Mouse (Mus musculus) CH12.LX (cell line): Measurements from ENCODE around the gene Hoxa10. TPM values are rescaled to one million over a fixed set of nuclear protein-coding genes. Genes with fewer than 3 reads are reported as not detected.

Source experiments
- DNase-seq: peaks from one replicate; pipeline ENCODE4 v3.0.0-alpha.2; 2013; ENCODE audit errors: extremely low read depth
- H3K27ac ChIP-seq: 2 replicates; pipeline ENCODE4 v1.5.1; 2012; ENCODE audit warnings: low read depth, mild to moderate bottlenecking, control low read depth, moderate library complexity; ENCODE audit not compliant: insufficient read depth
- H3K27me3 ChIP-seq: replicated peaks from 2 replicates; pipeline ENCODE3; 2012; ENCODE audit warnings: inconsistent platforms
- H3K36me3 ChIP-seq, 2 experiments: replicated peaks in 1 of 2; 2 replicates each; pipeline versions ENCODE3 to v1.6.1; 2012; ENCODE audit warnings: inconsistent platforms in 1 of 2, low read length in 1 of 2, mild to moderate bottlenecking in 1 of 2, mixed read lengths in 1 of 2, moderate library complexity in 1 of 2; ENCODE audit not compliant: control insufficient read depth in 1 of 2, insufficient read depth in 1 of 2
- H3K4me1 ChIP-seq, 2 experiments: 2 replicates each; pipeline ENCODE4 v1.6.1; 2012; ENCODE audit warnings: inconsistent platforms in 1 of 2, moderate library complexity in 1 of 2; ENCODE audit not compliant: insufficient read depth in 2 of 2, control insufficient read depth in 1 of 2
- H3K4me2 ChIP-seq: 2 replicates; pipeline ENCODE4 v1.6.1; 2012; ENCODE audit warnings: low read depth, mild to moderate bottlenecking, control low read depth; ENCODE audit not compliant: poor library complexity, insufficient read depth, severe bottlenecking
- H3K4me3 ChIP-seq, 3 experiments: fragments of 150-350 bp in 1 of 3; sonication (generic) in 1 of 3; replicated peaks in 1 of 3; 2 replicates each; pipeline versions ENCODE3 to v1.5.1; 2011 to 2012; ENCODE audit warnings: low read depth in 2 of 3, low read length in 2 of 3, mild to moderate bottlenecking in 2 of 3, moderate library complexity in 2 of 3, control low read depth in 1 of 3, improper control_type of control experiment in 1 of 3, inconsistent platforms in 1 of 3, mixed read lengths in 1 of 3; ENCODE audit not compliant: poor library complexity in 1 of 3
- H3K79me2 ChIP-seq: replicated peaks from 2 replicates; pipeline ENCODE4 v1.6.1; 2012; ENCODE audit warnings: mild to moderate bottlenecking, moderate library complexity; ENCODE audit not compliant: control insufficient read depth, poor library complexity, insufficient read depth, severe bottlenecking; ENCODE audit errors: extremely low read depth
- H3K9ac ChIP-seq: 2 replicates; pipeline ENCODE4 v1.6.1; 2012; ENCODE audit warnings: low read depth, mild to moderate bottlenecking, control low read depth, moderate library complexity; ENCODE audit not compliant: insufficient read depth
- H3K9me3 ChIP-seq: replicated peaks from 2 replicates; pipeline ENCODE3; 2012; ENCODE audit warnings: low read length, inconsistent platforms, mixed read lengths
- CTCF ChIP-seq, 2 experiments: IDR thresholded peaks in 1 of 2; conservative IDR thresholded peaks in 1 of 2; 2 replicates each; pipeline ENCODE4 v1.5.1; 2011 to 2012; ENCODE audit warnings: low read depth in 2 of 2, low read length in 2 of 2, improper control_type of control experiment in 1 of 2, inconsistent platforms in 1 of 2, mild to moderate bottlenecking in 1 of 2, moderate library complexity in 1 of 2
- EP300 ChIP-seq: IDR thresholded peaks from 2 replicates; pipeline ENCODE4 v1.6.1; 2011; ENCODE audit warnings: low read length, improper control_type of control experiment
- ETS1 ChIP-seq: conservative IDR thresholded peaks from 2 replicates; pipeline ENCODE4 v1.6.1; 2012; ENCODE audit warnings: low read depth, mild to moderate bottlenecking, inconsistent platforms, low read length, improper control_type of control experiment, moderate library complexity
- GABPA ChIP-seq: IDR thresholded peaks from 2 replicates; pipeline ENCODE4 v1.6.1; 2012; ENCODE audit warnings: low read depth, low read length, improper control_type of control experiment, inconsistent platforms; ENCODE audit not compliant: insufficient replicate concordance
- HCFC1 ChIP-seq: IDR thresholded peaks from 2 replicates; pipeline ENCODE4 v1.6.1; 2012; ENCODE audit warnings: low read depth, mild to moderate bottlenecking, inconsistent platforms, low read length, improper control_type of control experiment
- JUN ChIP-seq: IDR thresholded peaks from 2 replicates; pipeline ENCODE4 v1.6.1; 2011; ENCODE audit warnings: low read depth, mild to moderate bottlenecking, low read length, improper control_type of control experiment, moderate library complexity; ENCODE audit not compliant: insufficient read depth
- MAFK ChIP-seq: IDR thresholded peaks from 2 replicates; pipeline ENCODE4 v1.6.1; 2011; ENCODE audit warnings: low read length, improper control_type of control experiment; ENCODE audit not compliant: insufficient replicate concordance
- MAX ChIP-seq: IDR thresholded peaks from 2 replicates; pipeline ENCODE4 v1.6.1; 2011; ENCODE audit warnings: low read length, improper control_type of control experiment
- NELFE ChIP-seq: IDR thresholded peaks from 2 replicates; pipeline ENCODE4 v1.6.1; 2011; ENCODE audit warnings: low read depth, low read length, improper control_type of control experiment
- POLR2A ChIP-seq: IDR thresholded peaks from 2 replicates; pipeline ENCODE4 v1.6.1; 2011; ENCODE audit warnings: low read depth, mild to moderate bottlenecking, improper control_type of control experiment, low read length
- SIN3A ChIP-seq: IDR thresholded peaks from 2 replicates; pipeline ENCODE4 v1.6.1; 2012; ENCODE audit warnings: low read length, improper control_type of control experiment, inconsistent platforms
- TBP ChIP-seq: conservative IDR thresholded peaks from 2 replicates; pipeline ENCODE4 v1.6.1; 2011; ENCODE audit warnings: low read depth, low read length, improper control_type of control experiment
- TCF12 ChIP-seq: IDR thresholded peaks from 2 replicates; pipeline ENCODE4 v1.6.1; 2014; ENCODE audit warnings: low read depth, mild to moderate bottlenecking, inconsistent platforms, low read length, improper control_type of control experiment
- USF1 ChIP-seq: IDR thresholded peaks from 2 replicates; pipeline ENCODE4 v1.6.1; 2014; ENCODE audit warnings: low read depth, mild to moderate bottlenecking, inconsistent platforms, low read length, improper control_type of control experiment
- ZMIZ1 ChIP-seq: IDR thresholded peaks from 2 replicates; pipeline ENCODE4 v1.6.1; 2012; ENCODE audit warnings: low read depth, mild to moderate bottlenecking, inconsistent platforms, low read length, improper control_type of control experiment
- dilution Hi-C: fragments of 300-500 bp; cut with MboI; formaldehyde crosslinking; loops from 2 replicates; pipeline ENCODE4 v1.14.3; 2020; ENCODE audit warnings: low sequenced_read_pairs; ENCODE audit not compliant: extremely low pct_unique_long_range_greater_than_20kb, extremely low pct_ligation_motif_present
- in situ Hi-C: fragments of 300-500 bp; cut with MboI; formaldehyde crosslinking; loops from 3 replicates; pipeline ENCODE4 v1.14.3; 2019; ENCODE audit warnings: low sequenced_read_pairs, low pct_ligation_motif_present, low pct_unique_long_range_greater_than_20kb, mixed read lengths
- polyA plus RNA-seq: library from polyadenylated mRNA; unstranded; fragments of >175 nt; gene quantifications from 2 replicates; pipeline ENCODE4 v1.2.1, GENCODE M21; 2012; ENCODE audit warnings: low read depth; ENCODE audit not compliant: insufficient read length
- total RNA-seq, 2 experiments: library from RNA; depleted of rRNA; stranded (reverse); fragments of 300-350 nt in 1 of 2; fragments of >200 nt in 1 of 2; gene quantifications; 2 replicates each; pipeline ENCODE4 v1.2.3; 2012 to 2014

Gene Hoxa10
- total and polyA plus RNA-seq, 3 experiments, result 5.2 to 14.5 (median 14.3) TPM

DNA sequence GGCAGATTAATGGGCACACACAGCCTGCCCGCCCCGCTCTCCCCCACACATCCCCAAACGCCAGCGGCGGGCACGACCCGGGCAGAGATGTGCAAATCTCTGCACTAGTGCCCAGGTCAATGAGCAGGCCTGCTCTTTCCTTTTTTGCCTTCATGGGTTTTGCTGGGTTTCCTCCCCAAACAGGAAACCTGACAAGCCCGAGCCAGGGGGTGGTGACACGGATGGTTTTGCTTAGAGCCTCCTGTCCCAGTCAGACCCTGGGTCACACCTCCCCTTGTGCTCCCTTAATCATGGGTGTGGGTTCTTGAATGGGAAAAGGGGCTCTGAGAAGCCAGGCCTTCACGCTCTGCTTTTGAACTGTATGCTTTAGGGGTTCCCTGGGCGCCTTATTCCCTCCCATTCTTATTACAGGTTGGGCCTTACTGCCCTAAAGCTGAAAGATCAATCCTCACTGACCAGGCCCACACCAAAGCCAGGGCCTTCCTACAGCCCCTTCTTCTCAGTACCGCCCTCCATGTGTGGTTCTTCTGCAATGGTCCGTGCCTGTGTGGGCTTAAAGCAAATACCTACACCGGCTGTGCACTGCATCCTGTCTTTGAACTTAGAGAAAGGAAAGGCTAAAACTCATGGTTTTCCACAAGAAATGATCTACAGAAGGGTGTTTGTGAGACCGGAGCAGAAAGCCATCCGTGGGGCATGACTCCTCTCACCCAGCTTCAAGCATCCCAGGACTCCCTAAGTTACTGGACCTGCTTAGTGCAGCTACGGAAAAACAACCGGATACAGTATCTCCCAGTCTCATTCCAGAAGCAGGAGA is 31.6 kb downstream of the Hoxa10 start:
- Histone ChIP-seq H3K27me3 (peaks cover 2% of the 10 kb centered on the region), H3K4me1 (peaks cover 4 to 17% of the 10 kb centered on the region in 2 experiments; a peak in 2 of 4 replicates), H3K36me3 (peaks cover 22 to 37% of the 10 kb centered on the region in 2 experiments), H3K4me3 (no peak overlapping the region), H3K4me2 (no peak overlapping the region), H3K9me3 (peaks cover 46% of the 10 kb centered on the region), H3K79me2 (no peaks in the 10 kb centered on the region), H3K27ac (no peak overlapping the region), H3K9ac (no peak overlapping the region)
- TF ChIP-seq NELFE (no peak), CTCF (conservative IDR thresholded peaks at IDR 0.05 in 1 of 2, IDR thresholded peaks at IDR 0.05 in 1 of 2; ENCODE audit: low read depth in 2 of 2, low read length in 2 of 2) (no peak), EP300 (no peak), SIN3A (no peak), MAFK (no peak), TCF12 (no peak), JUN (no peak), USF1 (no peak), MAX (no peak), POLR2A (no peak), GABPA (no peak), ETS1 (no peak), HCFC1 (no peak), TBP (no peak)
- in situ Hi-C loops, result loop anchor here (25.0 kb wide), 1 partner anchor 197 kb away; the partner anchor contains the start of gene Skap2
- no peak for DNase-seq
- dilution Hi-C loops, result no loop called here

GRCm38 (mm10) chr6:52208072-52208867 is 32.4 kb downstream of the Hoxa10 start, which contains the start of gene Hoxa6:
Gene Hoxa6 (minus strand): TSS chr6:52208722.
- Histone ChIP-seq H3K27ac (no peak within 1 kb of the TSS), H3K9me3 (peaks cover 54% of the 10 kb centered on the region), H3K27me3 (peaks cover 2% of the 10 kb centered on the region), H3K4me1 (peaks cover 2 to 17% of the 10 kb centered on the region in 2 experiments; a peak in 2 of 4 replicates), H3K79me2 (no peaks in the 10 kb centered on the region)
- in situ Hi-C loops, result loop anchor here (25.0 kb wide), 1 partner anchor 196 kb away; the partner anchor contains the start of gene Skap2
- dilution Hi-C loops, result no loop called here
- TF ChIP-seq ZMIZ1 (no peak), EP300 (no peak), GABPA (no peak)
- TF ChIP-seq, all 38 proteins: peak for 0
- Histone ChIP-seq H3K4me3 (no peak within 1 kb of the TSS), H3K9ac (no peak within 1 kb of the TSS), H3K36me3 (peaks cover 23 to 45% of the 10 kb centered on the region in 2 experiments), H3K4me2 (no peak within 1 kb of the TSS)
- no peak for DNase-seq
